Mouse (Mus musculus) CH12.LX (cell line): Measurements from ENCODE around the gene Epyc. TPM values are rescaled to one million over a fixed set of nuclear protein-coding genes. Genes with fewer than 3 reads are reported as not detected.

Experiments used
- DNase-seq: peaks from one replicate; pipeline ENCODE4 v3.0.0-alpha.2; 2013; ENCODE audit errors: extremely low read depth
- H3K27ac ChIP-seq: 2 replicates; pipeline ENCODE4 v1.5.1; 2012; ENCODE audit warnings: low read depth, mild to moderate bottlenecking, control low read depth, moderate library complexity; ENCODE audit not compliant: insufficient read depth
- H3K27me3 ChIP-seq: replicated peaks from 2 replicates; pipeline ENCODE3; 2012; ENCODE audit warnings: inconsistent platforms
- H3K36me3 ChIP-seq, 2 experiments: replicated peaks in 1 of 2; 2 replicates each; pipeline versions ENCODE3 to v1.6.1; 2012; ENCODE audit warnings: inconsistent platforms in 1 of 2, low read length in 1 of 2, mild to moderate bottlenecking in 1 of 2, mixed read lengths in 1 of 2, moderate library complexity in 1 of 2; ENCODE audit not compliant: control insufficient read depth in 1 of 2, insufficient read depth in 1 of 2
- H3K4me1 ChIP-seq, 2 experiments: 2 replicates each; pipeline ENCODE4 v1.6.1; 2012; ENCODE audit warnings: inconsistent platforms in 1 of 2, moderate library complexity in 1 of 2; ENCODE audit not compliant: insufficient read depth in 2 of 2, control insufficient read depth in 1 of 2
- H3K4me2 ChIP-seq: 2 replicates; pipeline ENCODE4 v1.6.1; 2012; ENCODE audit warnings: low read depth, mild to moderate bottlenecking, control low read depth; ENCODE audit not compliant: poor library complexity, insufficient read depth, severe bottlenecking
- H3K4me3 ChIP-seq, 3 experiments: fragments of 150-350 bp in 1 of 3; sonication (generic) in 1 of 3; replicated peaks in 1 of 3; 2 replicates each; pipeline versions ENCODE3 to v1.5.1; 2011 to 2012; ENCODE audit warnings: low read depth in 2 of 3, low read length in 2 of 3, mild to moderate bottlenecking in 2 of 3, moderate library complexity in 2 of 3, control low read depth in 1 of 3, improper control_type of control experiment in 1 of 3, inconsistent platforms in 1 of 3, mixed read lengths in 1 of 3; ENCODE audit not compliant: poor library complexity in 1 of 3
- H3K79me2 ChIP-seq: replicated peaks from 2 replicates; pipeline ENCODE4 v1.6.1; 2012; ENCODE audit warnings: mild to moderate bottlenecking, moderate library complexity; ENCODE audit not compliant: control insufficient read depth, poor library complexity, insufficient read depth, severe bottlenecking; ENCODE audit errors: extremely low read depth
- H3K9ac ChIP-seq: 2 replicates; pipeline ENCODE4 v1.6.1; 2012; ENCODE audit warnings: low read depth, mild to moderate bottlenecking, control low read depth, moderate library complexity; ENCODE audit not compliant: insufficient read depth
- H3K9me3 ChIP-seq: replicated peaks from 2 replicates; pipeline ENCODE3; 2012; ENCODE audit warnings: low read length, inconsistent platforms, mixed read lengths
- CHD1 ChIP-seq: IDR thresholded peaks from 2 replicates; pipeline ENCODE4 v1.6.1; 2012; ENCODE audit warnings: low read depth, low read length, improper control_type of control experiment, inconsistent platforms
- CHD2 ChIP-seq: IDR thresholded peaks from 2 replicates; pipeline ENCODE4 v1.6.1; 2011; ENCODE audit warnings: low read length, improper control_type of control experiment
- E2F4 ChIP-seq: IDR thresholded peaks from 2 replicates; pipeline ENCODE4 v1.6.1; 2011; ENCODE audit warnings: low read depth, low read length, improper control_type of control experiment; ENCODE audit not compliant: insufficient replicate concordance
- EP300 ChIP-seq: IDR thresholded peaks from 2 replicates; pipeline ENCODE4 v1.6.1; 2011; ENCODE audit warnings: low read length, improper control_type of control experiment
- ETS1 ChIP-seq: conservative IDR thresholded peaks from 2 replicates; pipeline ENCODE4 v1.6.1; 2012; ENCODE audit warnings: low read depth, mild to moderate bottlenecking, inconsistent platforms, low read length, improper control_type of control experiment, moderate library complexity
- HCFC1 ChIP-seq: IDR thresholded peaks from 2 replicates; pipeline ENCODE4 v1.6.1; 2012; ENCODE audit warnings: low read depth, mild to moderate bottlenecking, inconsistent platforms, low read length, improper control_type of control experiment
- IRF4 ChIP-seq: IDR thresholded peaks from 2 replicates; pipeline ENCODE4 v1.6.1; 2014; ENCODE audit warnings: low read depth, mild to moderate bottlenecking, inconsistent platforms, low read length, improper control_type of control experiment
- KAT2A ChIP-seq: IDR thresholded peaks from 2 replicates; pipeline ENCODE4 v1.6.1; 2012; ENCODE audit warnings: low read length, improper control_type of control experiment, inconsistent platforms; ENCODE audit not compliant: insufficient replicate concordance
- MAX ChIP-seq: IDR thresholded peaks from 2 replicates; pipeline ENCODE4 v1.6.1; 2011; ENCODE audit warnings: low read length, improper control_type of control experiment
- MAZ ChIP-seq: IDR thresholded peaks from 2 replicates; pipeline ENCODE4 v1.6.1; 2012; ENCODE audit warnings: low read depth, mild to moderate bottlenecking, inconsistent platforms, low read length, improper control_type of control experiment, moderate library complexity
- MEF2A ChIP-seq: IDR thresholded peaks from 2 replicates; pipeline ENCODE4 v1.6.1; 2014; ENCODE audit warnings: low read depth, mild to moderate bottlenecking, inconsistent platforms, low read length, improper control_type of control experiment, borderline replicate concordance
- MYC ChIP-seq: IDR thresholded peaks from 2 replicates; pipeline ENCODE4 v1.6.1; 2011; ENCODE audit warnings: low read depth, mild to moderate bottlenecking, improper control_type of control experiment, low read length
- NRF1 ChIP-seq: IDR thresholded peaks from 2 replicates; pipeline ENCODE4 v1.6.1; 2014; ENCODE audit warnings: low read depth, mild to moderate bottlenecking, inconsistent platforms, low read length, improper control_type of control experiment, moderate library complexity
- PAX5 ChIP-seq: IDR thresholded peaks from 2 replicates; pipeline ENCODE4 v1.6.1; 2012; ENCODE audit warnings: low read length, inconsistent platforms, mixed read lengths
- POLR2AphosphoS2 ChIP-seq: IDR thresholded peaks from 2 replicates; pipeline ENCODE4 v1.6.1; 2011; ENCODE audit warnings: low read depth, low read length, improper control_type of control experiment
- RAD21 ChIP-seq: IDR thresholded peaks from 2 replicates; pipeline ENCODE4 v1.6.1; 2011; ENCODE audit warnings: low read depth, mild to moderate bottlenecking, low read length, improper control_type of control experiment, moderate library complexity
- RCOR1 ChIP-seq: conservative IDR thresholded peaks from 2 replicates; pipeline ENCODE4 v1.6.1; 2012; ENCODE audit warnings: low read depth, mild to moderate bottlenecking, inconsistent platforms, low read length, improper control_type of control experiment
- SMC3 ChIP-seq: IDR thresholded peaks from 2 replicates; pipeline ENCODE4 v1.6.1; 2011; ENCODE audit warnings: low read depth, low read length, improper control_type of control experiment
- TBP ChIP-seq: conservative IDR thresholded peaks from 2 replicates; pipeline ENCODE4 v1.6.1; 2011; ENCODE audit warnings: low read depth, low read length, improper control_type of control experiment
- TCF12 ChIP-seq: IDR thresholded peaks from 2 replicates; pipeline ENCODE4 v1.6.1; 2014; ENCODE audit warnings: low read depth, mild to moderate bottlenecking, inconsistent platforms, low read length, improper control_type of control experiment
- UBTF ChIP-seq: IDR thresholded peaks from 2 replicates; pipeline ENCODE4 v1.6.1; 2012; ENCODE audit warnings: low read depth, mild to moderate bottlenecking, inconsistent platforms, low read length, improper control_type of control experiment, moderate library complexity
- USF1 ChIP-seq: IDR thresholded peaks from 2 replicates; pipeline ENCODE4 v1.6.1; 2014; ENCODE audit warnings: low read depth, mild to moderate bottlenecking, inconsistent platforms, low read length, improper control_type of control experiment
- ZC3H11A ChIP-seq: IDR thresholded peaks from 2 replicates; pipeline ENCODE4 v1.6.1; 2012; ENCODE audit warnings: low read depth, mild to moderate bottlenecking, inconsistent platforms, low read length, improper control_type of control experiment
- ZKSCAN1 ChIP-seq: IDR thresholded peaks from 2 replicates; pipeline ENCODE4 v1.6.1; 2012; ENCODE audit warnings: low read depth, inconsistent platforms, low read length, improper control_type of control experiment, borderline replicate concordance
- dilution Hi-C: fragments of 300-500 bp; cut with MboI; formaldehyde crosslinking; loops from 2 replicates; pipeline ENCODE4 v1.14.3; 2020; ENCODE audit warnings: low sequenced_read_pairs; ENCODE audit not compliant: extremely low pct_unique_long_range_greater_than_20kb, extremely low pct_ligation_motif_present
- in situ Hi-C: fragments of 300-500 bp; cut with MboI; formaldehyde crosslinking; loops from 3 replicates; pipeline ENCODE4 v1.14.3; 2019; ENCODE audit warnings: low sequenced_read_pairs, low pct_ligation_motif_present, low pct_unique_long_range_greater_than_20kb, mixed read lengths
- polyA plus RNA-seq: library from polyadenylated mRNA; unstranded; fragments of >175 nt; gene quantifications from 2 replicates; pipeline ENCODE4 v1.2.1, GENCODE M21; 2012; ENCODE audit warnings: low read depth; ENCODE audit not compliant: insufficient read length
- total RNA-seq, 2 experiments: library from RNA; depleted of rRNA; stranded (reverse); fragments of 300-350 nt in 1 of 2; fragments of >200 nt in 1 of 2; gene quantifications; 2 replicates each; pipeline ENCODE4 v1.2.3; 2012 to 2014

Gene Epyc
- total and polyA plus RNA-seq, 3 experiments = not detected

DNA sequence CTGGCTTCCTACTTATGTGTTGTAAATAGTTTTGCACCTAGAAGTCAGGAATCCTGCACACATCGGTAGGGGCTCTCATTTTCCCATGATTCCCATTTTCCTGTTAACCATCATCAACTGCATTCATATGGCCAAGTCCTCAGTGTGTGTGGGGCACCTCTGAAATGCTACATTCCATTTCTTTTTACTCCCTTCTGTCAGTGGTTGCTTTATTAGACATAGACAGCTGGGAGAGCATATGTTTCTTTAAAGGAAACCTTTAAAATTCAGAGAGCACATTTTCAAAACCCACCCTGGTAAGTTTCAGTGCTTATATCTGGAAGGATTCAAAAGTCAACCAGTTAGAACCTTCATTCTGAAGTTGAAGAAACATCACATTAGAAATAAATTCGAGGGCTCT, 74.2 kb downstream of the Epyc start:
- Histone ChIP-seq H3K79me2 (no peaks in the 10 kb centered on the region), H3K4me1 (no peaks in the 10 kb centered on the region), H3K27me3 (no peaks in the 10 kb centered on the region), H3K9me3 (no peaks in the 10 kb centered on the region), H3K36me3 (no peaks in the 10 kb centered on the region), H3K27ac (no peak overlapping the region), H3K9ac (no peak overlapping the region), H3K4me2 (no peak overlapping the region), H3K4me3 (no peak overlapping the region)
- TF ChIP-seq ZC3H11A = no peak
- no peak for TF ChIP-seq HCFC1
- TF ChIP-seq E2F4 = no peak
- no peak for DNase-seq
- dilution Hi-C loops = no loop called here
- in situ Hi-C loops = no loop called here

DNA sequence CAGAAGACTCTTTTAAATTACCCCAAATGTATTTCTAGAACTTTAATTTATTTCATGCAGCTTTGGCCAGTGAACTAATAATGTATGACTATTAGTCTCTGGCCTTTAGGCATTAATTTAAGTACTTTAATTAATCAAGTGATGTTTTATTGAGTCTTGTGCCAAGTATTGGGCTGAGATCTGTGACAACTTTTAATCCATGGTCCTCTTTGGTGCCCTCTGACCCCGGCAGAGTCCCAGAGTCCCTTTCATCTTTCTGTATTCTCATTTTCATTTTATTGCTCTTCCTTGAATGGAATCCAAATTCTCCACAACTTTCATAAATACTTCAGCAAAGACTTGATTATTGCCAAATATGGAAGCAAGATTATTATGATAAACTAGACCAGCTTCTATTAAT, 76.8 kb downstream of the Epyc start:
- in situ Hi-C loops (no loop called here), dilution Hi-C loops (no loop called here)
- no peak for DNase-seq
- TF ChIP-seq RCOR1 (no peak), MYC (no peak), UBTF (no peak), TCF12 (no peak), HCFC1 (no peak), RAD21 (no peak), E2F4 (no peak), NRF1 (no peak), TBP (no peak), CHD2 (no peak), MAX (no peak), IRF4 (no peak), USF1 (no peak), SMC3 (no peak)
- Histone ChIP-seq H3K4me3 (no peak overlapping the region), H3K4me2 (no peak overlapping the region), H3K9me3 (no peaks in the 10 kb centered on the region), H3K4me1 (no peaks in the 10 kb centered on the region), H3K36me3 (no peaks in the 10 kb centered on the region), H3K9ac (no peak overlapping the region), H3K79me2 (no peaks in the 10 kb centered on the region), H3K27ac (no peak overlapping the region), H3K27me3 (no peaks in the 10 kb centered on the region)

DNA sequence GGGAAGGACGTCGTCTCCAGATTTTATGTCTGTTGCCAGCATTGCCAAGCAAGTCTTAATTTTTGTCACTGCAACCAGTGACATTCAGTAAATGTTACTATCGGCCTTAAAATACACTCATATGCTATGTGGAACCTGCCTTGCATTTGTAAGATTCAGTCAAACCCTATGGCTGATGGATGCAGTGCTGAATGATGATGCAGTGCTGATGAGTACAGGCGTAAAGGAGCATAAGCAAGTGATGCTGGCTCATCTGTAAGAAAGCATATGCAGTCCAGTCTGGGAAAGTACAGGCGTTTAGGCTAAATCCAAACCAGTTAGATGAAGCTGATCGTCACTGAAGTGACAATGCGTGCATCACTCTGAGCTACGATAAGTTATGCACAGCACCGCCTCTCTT, 78.8 kb downstream of the Epyc start:
- in situ Hi-C loops = no loop called here
- Histone ChIP-seq H3K4me1 (no peaks in the 10 kb centered on the region), H3K9ac (no peak overlapping the region), H3K27ac (no peak overlapping the region), H3K4me2 (no peak overlapping the region), H3K79me2 (no peaks in the 10 kb centered on the region), H3K27me3 (no peaks in the 10 kb centered on the region), H3K9me3 (no peaks in the 10 kb centered on the region), H3K36me3 (no peaks in the 10 kb centered on the region)
- DNase-seq = no peak
- dilution Hi-C loops = no loop called here
- TF ChIP-seq POLR2AphosphoS2 = no peak
- TF ChIP-seq CHD1 = no peak
- TF ChIP-seq ZKSCAN1 = no peak
- no peak for TF ChIP-seq ETS1
- TF ChIP-seq MAZ = no peak
- TF ChIP-seq MEF2A = no peak
- TF ChIP-seq TBP = no peak
- no peak for TF ChIP-seq EP300
- no peak for TF ChIP-seq RCOR1
- no peak for TF ChIP-seq UBTF
- TF ChIP-seq PAX5 = no peak
- no peak for TF ChIP-seq KAT2A
- TF ChIP-seq, all 38 proteins: peak for 0
- H3K4me3 ChIP-seq = no peak overlapping the region
